Mouse (Mus musculus) embryo, embryonic 11 days (tissue): Measurements from ENCODE around the gene Fiz1.
A peak's percentile ranks its signal among the peaks of the same experiment; 100 is the strongest.

Experiments used
- DNase-seq: peaks from one replicate; pipeline ENCODE4 v3.0.0-alpha.2; 2015

Gene Fiz1

DNA sequence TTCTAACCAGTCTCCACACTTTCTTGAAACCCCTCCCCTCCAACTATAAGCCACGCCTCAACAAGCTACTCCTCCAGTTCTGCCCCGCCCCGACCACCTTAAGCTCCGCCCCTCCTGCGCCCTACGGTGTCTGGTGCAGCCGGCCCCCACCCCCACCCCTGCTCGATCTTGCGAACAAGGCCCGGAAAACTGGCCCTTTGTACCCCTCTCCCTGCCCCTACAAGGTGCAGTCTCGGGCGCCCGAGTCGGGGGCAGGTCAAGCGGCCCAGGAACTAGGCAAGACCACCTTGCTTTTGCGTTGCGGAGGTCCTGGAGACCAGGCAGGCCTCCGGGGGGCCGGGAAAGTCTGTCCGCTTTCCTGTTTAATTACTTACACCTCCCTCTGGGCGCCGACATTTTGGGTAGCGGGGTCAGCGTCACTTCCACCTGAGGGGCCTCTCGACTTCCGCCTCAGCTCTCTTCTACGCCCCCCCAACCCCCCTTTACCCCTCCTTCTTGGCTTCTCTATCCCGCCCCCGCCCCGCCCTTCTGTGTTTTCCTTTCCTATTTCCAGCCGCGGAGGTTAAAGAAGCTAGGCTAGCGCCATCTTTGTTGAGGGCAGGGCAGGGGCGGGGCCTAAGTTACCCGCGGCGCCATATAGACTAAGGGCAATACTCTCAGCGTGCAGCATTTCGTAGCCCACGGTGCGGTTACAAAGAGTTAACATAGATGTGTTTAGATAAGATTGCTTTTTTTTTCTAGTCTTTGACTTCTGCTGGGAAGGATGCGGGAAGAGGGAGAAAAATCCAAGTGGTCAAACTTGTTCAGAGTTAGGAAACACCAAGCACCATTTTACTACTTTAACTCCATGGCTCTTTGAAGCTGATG, at the start of gene Fiz1, which contains the start of gene Zfp524:
Gene Fiz1 (minus strand): TSS at position 447 of the 867 bp plus-strand sequence.
Gene Zfp524 (plus strand): TSS at position 165 of the 867 bp plus-strand sequence.
- peak; percentile 97 for DNase-seq

- peak; percentile 92 for DNase-seq
These were observed 48.0 kb upstream of the Fiz1 start for GRCm38 (mm10) chr7:5062360-5063001.

DNA sequence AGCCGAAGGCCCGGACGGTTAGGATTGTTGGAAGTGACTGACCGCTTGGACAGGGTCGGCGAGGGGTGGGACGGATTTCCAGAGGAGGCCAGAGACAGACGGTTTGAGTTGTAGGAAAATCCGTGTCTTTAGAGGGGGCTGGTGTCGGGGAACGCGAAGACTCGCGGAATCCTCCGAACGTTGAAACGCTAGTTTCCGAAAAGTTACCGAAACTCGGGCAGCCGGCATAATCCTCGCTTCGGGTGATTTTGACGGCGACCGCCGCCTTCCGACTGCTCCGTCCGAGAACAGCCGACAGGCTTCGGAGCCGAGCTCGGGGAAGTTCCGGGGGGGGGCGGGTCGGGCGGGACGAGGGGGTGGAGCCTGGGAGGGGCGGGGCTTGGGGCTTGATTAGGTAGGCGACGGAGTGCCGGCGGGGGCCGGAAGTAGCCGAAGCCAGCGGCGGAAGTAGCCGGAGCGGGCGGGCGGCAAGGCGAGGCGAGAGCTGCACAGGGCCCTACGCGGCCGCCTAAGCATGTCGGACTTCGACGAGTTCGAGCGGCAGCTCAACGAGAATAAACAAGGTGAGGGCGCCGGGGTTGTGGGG, 47.4 kb upstream of the Fiz1 start, which contains the start of gene U2af2:
Gene U2af2 (plus strand): TSS at position 370 of the 586 bp plus-strand sequence.
- peak; percentile 95 for DNase-seq

- DNase-seq: peak; percentile 99
These were observed 46.7 kb upstream of the Fiz1 start for GRCm38 (mm10) chr7:5060944-5061773.

DNA sequence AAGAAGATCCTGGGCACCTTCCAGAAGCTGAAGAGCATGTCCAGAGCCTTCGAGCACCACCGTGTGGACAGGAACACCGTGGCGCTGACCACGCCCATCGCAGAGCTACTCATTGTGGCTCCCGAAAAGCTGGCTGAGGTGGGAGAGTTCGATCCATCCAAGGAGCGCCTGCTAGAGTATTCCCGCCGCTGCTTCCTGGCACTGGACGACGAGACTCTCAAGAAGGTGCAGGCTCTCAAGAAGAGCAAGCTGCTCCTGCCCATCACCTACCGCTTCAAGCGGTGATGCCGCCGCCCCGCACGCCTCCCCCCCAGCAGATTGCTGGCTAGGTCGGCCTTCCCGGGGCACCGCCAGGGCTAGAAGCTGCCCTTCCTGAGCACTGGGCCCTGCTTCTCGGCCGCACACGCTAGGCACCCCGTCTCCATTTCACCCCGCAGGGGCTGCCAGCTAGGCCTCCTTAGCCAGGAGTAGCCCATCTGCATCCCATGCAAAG, 45.8 kb upstream of the Fiz1 start:
- DNase-seq: peak; percentile 92

DNA sequence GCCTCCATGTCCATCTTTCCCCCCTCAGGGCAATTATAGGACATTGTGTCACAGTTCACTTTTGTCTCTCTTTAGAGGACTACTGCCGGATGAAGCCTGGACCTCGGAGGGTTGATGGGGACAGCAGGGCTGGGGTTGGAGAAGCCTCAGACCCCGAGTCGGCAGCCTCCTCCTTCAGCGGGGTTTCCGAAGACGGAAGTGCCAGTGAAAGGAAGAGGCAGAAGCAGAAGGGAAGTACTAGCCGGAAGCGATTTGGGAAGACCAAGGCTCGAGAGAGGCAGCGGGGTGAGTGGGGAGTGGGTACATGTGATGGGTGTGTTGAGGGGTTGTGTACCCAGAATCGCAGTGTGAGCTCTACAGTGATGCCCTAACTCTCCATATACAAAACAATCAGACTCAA, 44.9 kb upstream of the Fiz1 start:
- DNase-seq: no peak

- DNase-seq: no peak
These were observed 44.1 kb upstream of the Fiz1 start for GRCm38 (mm10) chr7:5058631-5059030.

GRCm38 (mm10) chr7:5057804-5058203, 43.3 kb upstream of the Fiz1 start:
- no peak for DNase-seq

- no peak for DNase-seq
These were observed 42.9 kb upstream of the Fiz1 start for GRCm38 (mm10) chr7:5057381-5057780.

DNA sequence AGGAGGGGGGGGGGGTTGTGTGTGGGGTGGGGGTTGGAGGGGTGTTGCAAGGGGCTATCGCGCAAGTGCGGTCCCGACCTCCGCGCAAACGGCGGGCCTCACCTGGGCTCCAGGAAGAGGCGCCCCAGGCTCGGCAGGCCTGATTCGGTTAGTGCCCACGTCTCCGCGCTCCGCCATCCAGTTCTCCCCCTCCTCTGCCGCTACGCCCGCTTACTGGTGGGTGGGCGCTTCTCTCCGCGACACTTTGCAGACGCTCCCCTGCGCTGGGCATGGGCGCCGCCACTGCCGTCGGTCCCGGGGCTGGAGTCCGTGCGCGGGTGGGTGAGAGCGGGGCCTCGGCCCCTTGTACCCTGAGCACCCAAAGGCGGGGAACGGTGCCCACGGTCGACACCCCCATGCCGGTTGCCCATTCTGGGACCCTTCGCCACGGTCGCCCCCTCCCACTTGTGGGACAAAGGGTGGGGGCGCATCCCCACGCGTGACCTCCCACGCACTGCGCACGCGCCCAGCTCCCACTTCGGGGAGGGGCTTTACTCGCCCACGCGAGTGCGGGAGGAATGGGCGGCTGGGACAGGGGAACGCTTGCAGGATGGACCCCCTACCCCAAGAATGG, 42.3 kb upstream of the Fiz1 start:
- DNase-seq: peak; percentile 56

- no peak for DNase-seq
These were observed 39.1 kb upstream of the Fiz1 start for GRCm38 (mm10) chr7:5053456-5054179.

GRCm38 (mm10) chr7:5052931-5053343, 38.4 kb upstream of the Fiz1 start:
- DNase-seq: no peak

GRCm38 (mm10) chr7:5052438-5052837, 37.9 kb upstream of the Fiz1 start:
- DNase-seq: no peak

DNA sequence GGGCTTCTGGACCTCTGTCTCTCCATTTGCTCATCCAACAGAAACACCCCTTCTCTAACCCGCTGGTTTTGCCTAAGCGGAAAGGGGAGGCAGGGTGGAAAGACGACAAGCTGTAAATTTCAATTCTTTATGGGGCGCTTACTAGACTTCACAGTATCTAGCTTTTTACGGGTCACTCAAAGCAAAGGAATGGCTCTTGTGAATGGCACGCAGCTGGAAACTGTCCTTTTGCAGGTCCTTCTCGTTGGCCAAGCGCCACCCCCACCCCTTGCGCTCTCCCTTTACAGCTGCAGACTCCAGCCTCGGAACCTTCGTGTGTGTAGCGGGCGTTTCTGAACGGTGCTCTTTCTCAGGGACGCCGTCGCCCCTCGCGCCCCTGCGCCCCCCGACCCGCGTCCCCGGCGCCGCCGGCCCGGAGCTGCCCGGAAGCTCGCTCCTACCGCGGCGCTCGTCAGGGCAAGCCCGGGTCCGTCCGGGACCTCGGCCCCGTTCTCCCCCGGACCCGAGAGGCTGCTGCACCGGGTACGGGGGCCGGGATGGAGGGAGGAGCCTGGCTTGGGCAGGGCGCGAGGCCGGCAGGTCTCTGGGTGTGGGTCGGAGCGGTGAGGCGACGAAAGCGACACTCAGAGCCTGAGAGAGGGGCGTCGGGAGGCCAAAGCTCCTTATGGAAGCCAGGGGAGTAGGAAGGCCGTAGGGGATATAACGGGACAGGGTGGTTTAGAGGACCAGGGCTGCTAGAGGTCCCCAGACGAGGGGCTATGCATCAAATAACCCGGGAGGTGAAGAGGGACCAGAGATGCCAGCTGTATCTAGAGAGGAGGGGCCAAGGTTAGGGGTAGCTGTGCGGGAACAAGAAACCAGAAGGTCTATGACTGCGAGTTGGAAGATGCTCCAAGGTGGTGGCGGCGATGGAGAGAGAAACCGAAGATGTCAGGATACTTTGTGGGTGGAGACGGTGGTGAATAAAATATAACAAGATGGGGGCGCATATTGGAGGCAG, 37.0 kb upstream of the Fiz1 start, which contains the start of gene Zfp580:
Gene Zfp580 (plus strand): TSS at position 346 of the 1,000 bp plus-strand sequence.
- peak; percentile 86 for DNase-seq

DNA sequence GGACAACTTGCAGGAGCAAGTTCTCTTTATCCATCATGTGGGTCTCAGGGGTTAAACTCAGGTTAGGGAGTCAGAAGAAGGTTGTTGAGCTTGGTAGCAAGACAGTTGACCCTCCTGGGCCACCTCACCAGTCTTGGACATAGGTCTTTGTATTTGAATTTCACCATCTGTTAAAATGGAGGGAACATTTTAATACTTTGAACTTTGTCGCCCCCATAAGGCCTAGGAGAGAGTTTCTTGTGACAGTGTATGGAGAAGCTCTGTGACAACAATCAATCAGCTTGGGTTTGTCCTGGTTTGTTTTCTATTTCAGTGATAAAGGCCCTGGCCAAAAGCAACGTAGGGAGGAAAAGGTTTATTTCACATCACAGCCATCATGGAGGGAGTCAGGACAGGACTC, 32.8 kb upstream of the Fiz1 start:
- peak; percentile 48 for DNase-seq

DNA sequence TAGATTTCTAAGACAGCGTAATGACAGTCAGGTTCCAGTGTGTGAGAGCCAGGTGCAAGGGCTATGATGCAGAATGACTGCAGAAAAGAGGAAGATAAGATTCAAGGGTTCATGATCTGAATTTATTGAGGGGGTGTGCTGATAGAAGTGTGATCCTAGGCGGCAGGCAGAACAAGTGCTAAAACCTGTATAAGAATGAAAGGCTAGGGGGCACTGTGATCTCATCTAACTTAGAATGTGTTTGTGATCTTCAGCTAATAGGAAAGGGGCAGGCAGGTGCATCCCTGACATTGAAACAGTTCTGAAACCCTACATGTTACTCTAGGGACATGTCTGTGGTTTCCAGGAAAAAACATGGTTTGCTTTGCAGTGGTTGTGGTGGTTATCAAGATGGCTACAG, 31.6 kb upstream of the Fiz1 start:
- DNase-seq: no peak

DNA sequence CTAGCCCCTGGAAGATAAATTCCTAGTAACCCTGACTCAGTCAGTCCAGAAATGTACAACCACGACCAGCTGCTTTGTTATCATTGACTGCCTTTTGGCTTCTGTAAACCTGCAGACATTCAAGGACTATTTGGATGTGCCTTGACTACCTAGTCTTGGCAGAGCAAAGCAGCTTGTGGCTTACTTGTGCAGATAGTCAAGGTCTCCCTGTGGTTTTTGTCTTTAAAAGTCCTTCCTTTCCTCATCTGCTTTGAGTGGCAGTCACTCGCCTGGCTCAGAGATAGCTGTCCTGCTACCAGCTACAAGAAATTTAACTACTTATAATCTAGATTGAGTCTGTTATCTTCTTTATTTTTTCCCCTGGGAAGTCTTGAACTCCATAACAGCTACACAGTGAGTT, 30.5 kb upstream of the Fiz1 start:
- no peak for DNase-seq

GRCm38 (mm10) chr7:5038940-5039339, 24.4 kb upstream of the Fiz1 start:
- no peak for DNase-seq

GRCm38 (mm10) chr7:5038109-5038732, 23.7 kb upstream of the Fiz1 start, which contains the start of gene Zfp784:
Gene Zfp784 (minus strand): TSS chr7:5038446.
- DNase-seq: peak; percentile 94
